Mouse (Mus musculus) spleen, adult 2 months (tissue): ENCODE data around the gene Zp3.

ENCODE experiments used
- CTCF ChIP-seq: fragments of 200-500 bp; IDR thresholded peaks from 2 replicates; pipeline ENCODE4 v1.5.1; 2011; ENCODE audit warnings: mild to moderate bottlenecking, inconsistent platforms; ENCODE audit not compliant: insufficient read depth, insufficient read length, insufficient replicate concordance; ENCODE audit errors: extremely low read depth
- POLR2A ChIP-seq: fragments of 200-500 bp; IDR thresholded peaks from 2 replicates; pipeline ENCODE4 v1.6.1; 2011; ENCODE audit warnings: low read depth, low read length, inconsistent platforms

GRCm38 (mm10) chr5:135975893-135976668 is 3.8 kb upstream of the Zp3 start:
- no peak for TF ChIP-seq POLR2A
- TF ChIP-seq CTCF, result no peak
